In genomic region chr2:165913073-165913472, GRCm38 (mm10) we compare ENCODE assay signal across 19 mouse cellular contexts. TPM values are rescaled to one million over a fixed set of nuclear protein-coding genes. Genes with fewer than 3 reads are reported as not detected.
DNase-seq lines count a peak whose midpoint lies in the region; ATAC-seq and TF ChIP-seq lines count a peak whose summit lies in the region.
"Had no signal": no experiment of that assay in that cellular context is flagged by ENCODE, and none has a peak within 500 bp of the region (broad histone marks: within the 10 kb centered on the region; RNA-seq: fewer than 3 reads in every experiment).

No protein-coding gene starts in this region.

- no peak overlapping the region for H3K4me3 ChIP-seq in kidney, postnatal 0 days (replicated peaks; ENCODE audit: low read depth, low read length)
- H3K4me3 ChIP-seq in liver, postnatal 0 days (ENCODE audit: low read depth, low read length): no peak overlapping the region
- H3K4me3 ChIP-seq: forebrain, embryonic 12.5 days; heart, adult 2 months; midbrain, embryonic 13.5 days had no signal

- no peak for TF ChIP-seq CTCF in kidney, postnatal 0 days (IDR thresholded peaks at IDR 0.05; ENCODE audit: low read depth)
- TF ChIP-seq CTCF in liver, postnatal 0 days (IDR thresholded peaks at IDR 0.05; ENCODE audit: low read depth): no peak

- no peak overlapping the region for H3K27ac ChIP-seq in kidney, postnatal 0 days
- H3K27ac ChIP-seq in liver, postnatal 0 days (ENCODE audit: low read depth): no peak overlapping the region
- H3K27ac ChIP-seq: forebrain, embryonic 12.5 days; midbrain, embryonic 13.5 days had no signal

- no peak overlapping the region for H3K9ac ChIP-seq in kidney, postnatal 0 days (ENCODE audit: low read depth, low read length)
- H3K9ac ChIP-seq in liver, postnatal 0 days (replicated peaks): no peak overlapping the region
- H3K9ac ChIP-seq: forebrain, embryonic 12.5 days; midbrain, embryonic 13.5 days had no signal

- H3K4me2 ChIP-seq in kidney, postnatal 0 days (ENCODE audit: low read length): no peak overlapping the region
- H3K4me2 ChIP-seq in liver, postnatal 0 days (ENCODE audit: low read depth, low read length): no peak overlapping the region
- H3K4me2 ChIP-seq: forebrain, embryonic 12.5 days; midbrain, embryonic 13.5 days had no signal

- no peaks in the 10 kb centered on the region for H3K36me3 ChIP-seq in kidney, postnatal 0 days (ENCODE audit: insufficient read depth, low read length)
- H3K36me3 ChIP-seq in liver, postnatal 0 days (replicated peaks; ENCODE audit: insufficient read depth, low read length): no peaks in the 10 kb centered on the region
- H3K36me3 ChIP-seq: forebrain, embryonic 12.5 days; G1E; midbrain, embryonic 13.5 days had no signal

- H3K9me3 ChIP-seq in kidney, postnatal 0 days (replicated peaks; ENCODE audit: low read length): no peaks in the 10 kb centered on the region
- H3K9me3 ChIP-seq in liver, postnatal 0 days (ENCODE audit: low read length): no peaks in the 10 kb centered on the region
- H3K9me3 ChIP-seq: forebrain, embryonic 12.5 days; G1E; midbrain, embryonic 13.5 days had no signal

- ATAC-seq in kidney, postnatal 0 days (replicated peaks; ENCODE audit: low FRiP score, low read depth): peak; percentile 37; the same call in 1 of the 2 replicates
- ATAC-seq in liver, postnatal 0 days: peak; percentile 76
- no peak for ATAC-seq in erythroblast, adult 5-6 weeks (replicated peaks; ENCODE audit: low FRiP score, poor library complexity, severe bottlenecking)
- ATAC-seq: midbrain, embryonic 13.5 days had no signal

- H3K4me1 ChIP-seq in kidney, postnatal 0 days (replicated peaks; ENCODE audit: insufficient read depth, low read length): no peaks in the 10 kb centered on the region
- no peaks in the 10 kb centered on the region for H3K4me1 ChIP-seq in liver, postnatal 0 days (ENCODE audit: insufficient read depth)
- H3K4me1 ChIP-seq: forebrain, embryonic 12.5 days; midbrain, embryonic 13.5 days had no signal

- 51% methylated on average over 7 of the region's 7 CpGs for whole genome bisulfite sequencing in kidney, postnatal 0 days
- WGBS in liver, postnatal 0 days (ENCODE audit: insufficient replicate concordance): 52% methylated on average over 7 of the region's 7 CpGs

- peak; percentile 94 for DNase-seq in heart, adult 11 months
- no peak for DNase-seq in heart, adult 8-10 months (ENCODE audit: low spot score)
- DNase-seq in kidney, postnatal 0 days (ENCODE audit: low spot score): no peak
- no peak for DNase-seq in kidney, postnatal 4 days
- DNase-seq in ZHBTc4 (ENCODE audit: low read depth, low spot score): peak; percentile 44
- DNase-seq in liver, postnatal 0 days: peak; percentile 46
- DNase-seq in layer of hippocampus, postnatal 10 days (ENCODE audit: low spot score in 2 of 2): no peak
- DNase-seq: adrenal gland, postnatal 25 days; cerebellum, adult 11 months; cerebellum, postnatal 25 days; embryo, embryonic 11 days; heart, adult 2 months; kidney, postnatal 14 days; lung, adult 2 months; thymus, postnatal 25 days had no signal

- H3K27me3 ChIP-seq in kidney, postnatal 0 days (ENCODE audit: insufficient read depth, low read length): no peaks in the 10 kb centered on the region
- H3K27me3 ChIP-seq in liver, postnatal 0 days (ENCODE audit: insufficient read depth, low read length): no peaks in the 10 kb centered on the region
- H3K27me3 ChIP-seq: forebrain, embryonic 12.5 days; midbrain, embryonic 13.5 days had no signal

- TF ChIP-seq EP300 in liver, postnatal 0 days (IDR thresholded peaks at IDR 0.05; ENCODE audit: low read depth): no peak

RNA-seq across cellular contexts. Expression of gene Zmynd8, which starts 14.3 kb away (rescaled TPM):
- total RNA-seq in heart, adult 8-10 months (2022): 10 to 100 TPM; 35.5 to 60.5 (median 45.4) TPM
- 39.6 and 41.7 TPM in 2 replicates for polyA plus RNA-seq in kidney, postnatal 0 days (2015; fragmentation: Nextera tagmentation; extraction: Ambion mirVana)
- 16.9 and 21.9 TPM in 2 replicates for polyA plus RNA-seq in liver, postnatal 0 days (2015; fragmentation: Nextera tagmentation; extraction: Ambion mirVana)
- total RNA-seq in erythroblast, adult 5-6 weeks (2015; ENCODE audit: low replicate concordance): 60.1 and 81.1 TPM in 2 replicates
- 83.9 and 95.3 TPM in 2 replicates for total RNA-seq in erythroblast, adult 5-6 weeks (2017; ENCODE audit: low replicate concordance)
- total RNA-seq in layer of hippocampus, postnatal 10 days (2021): 100 to 1,000 TPM; 112 to 116 TPM

Comparison
In these comparisons a context has a peak if more than half of its experiments do, and no peak if none do; other contexts are left out.
1. DNase-seq: peak in heart, adult 11 months (single experiment), ZHBTc4 (single experiment) and liver, postnatal 0 days (single experiment); none in heart, adult 8-10 months (single experiment), kidney, postnatal 0 days (single experiment), kidney, postnatal 4 days (0 of 2) and layer of hippocampus, postnatal 10 days (0 of 2).